Mouse (Mus musculus) megakaryocyte-erythroid progenitor cell, adult 5-6 weeks (primary cell): ENCODE results near the gene Cdkn2a. TPM values are rescaled to one million over a fixed set of nuclear protein-coding genes. Genes with fewer than 3 reads are reported as not detected.

Experiments used
- ATAC-seq: replicated peaks from 2 replicates; pipeline ENCODE4 v1.8.0; 2016; ENCODE audit warnings: mild to moderate bottlenecking, inconsistent platforms; ENCODE audit not compliant: severe bottlenecking, poor library complexity, low FRiP score, low TSS enrichment
- total RNA-seq, 2 experiments: library from RNA; stranded (forward) in 1 of 2; stranded (reverse) in 1 of 2; fragments of 200-1000, 215-1000 nt in 1 of 2; fragments of >200 nt in 1 of 2; fragmentation: Nextera tagmentation in 1 of 2; gene quantifications; 2 replicates each; pipeline ENCODE4 v1.2.3; 2014 to 2017

Cdkn2a gene
- total RNA-seq, 2 experiments from 2014 or later: not detected

GRCm38 (mm10) chr4:89281236-89281635 is 13.2 kb downstream of the Cdkn2a start:
- no peak for ATAC-seq

- no peak for ATAC-seq
Measured at GRCm38 (mm10) chr4:89279641-89280040, 14.8 kb downstream of the Cdkn2a start.

GRCm38 (mm10) chr4:89277381-89277940 is 17.0 kb downstream of the Cdkn2a start:
- ATAC-seq: no peak

DNA sequence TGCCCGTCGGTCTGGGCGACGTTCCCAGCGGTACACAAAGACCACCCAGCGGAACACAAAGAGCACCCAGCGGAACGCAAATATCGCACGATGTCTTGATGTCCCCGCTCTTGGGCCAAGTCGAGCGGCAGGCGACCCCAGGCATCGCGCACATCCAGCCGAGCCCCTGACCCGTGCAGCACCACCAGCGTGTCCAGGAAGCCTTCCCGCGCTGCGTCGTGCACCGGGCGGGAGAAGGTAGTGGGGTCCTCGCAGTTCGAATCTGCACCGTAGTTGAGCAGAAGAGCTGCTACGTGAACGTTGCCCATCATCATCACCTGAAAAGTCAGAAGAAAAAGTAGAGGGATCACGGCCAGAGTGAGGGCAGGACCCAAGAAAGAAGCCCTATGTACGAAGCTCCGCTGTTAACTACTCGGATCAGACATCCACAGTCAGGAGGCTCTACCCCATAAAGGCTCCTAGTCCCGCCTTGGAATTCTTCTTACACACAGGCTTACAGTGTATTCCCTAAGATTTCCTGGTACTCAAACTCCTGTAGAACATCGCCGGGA is 17.7 kb downstream of the Cdkn2a start:
- no peak for ATAC-seq

- ATAC-seq: no peak
Measured at GRCm38 (mm10) chr4:89275811-89276584, 18.5 kb downstream of the Cdkn2a start.

GRCm38 (mm10) chr4:89274829-89275548 is 19.5 kb downstream of the Cdkn2a start:
- 0 out of 2 replicates have a peak, but pooled peaks have one; percentile 19 for ATAC-seq

DNA sequence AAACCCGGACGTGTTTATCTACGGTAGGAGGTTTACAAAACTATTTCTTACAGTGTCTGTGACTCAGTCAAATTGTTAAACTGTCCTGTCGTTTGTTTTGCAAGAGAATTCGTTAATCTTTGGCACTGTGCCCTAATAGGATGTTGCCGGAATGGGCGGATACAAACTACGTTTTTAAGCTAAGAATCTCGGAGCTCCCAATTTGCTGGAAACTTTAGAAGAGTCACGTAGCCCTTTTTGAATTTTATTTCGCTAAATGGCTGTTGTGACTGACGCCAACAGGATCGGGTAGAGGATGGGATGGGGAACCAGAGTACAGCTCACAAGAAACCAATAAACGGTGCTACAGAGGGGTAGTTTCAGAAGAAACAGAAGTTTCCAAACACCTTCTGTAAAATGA is 20.4 kb downstream of the Cdkn2a start:
- ATAC-seq: no peak

GRCm38 (mm10) chr4:89273585-89273984 is 20.9 kb downstream of the Cdkn2a start:
- 0 out of 2 replicates have a peak, but pooled peaks have one; percentile 6 for ATAC-seq

GRCm38 (mm10) chr4:89272961-89273540 is 21.4 kb downstream of the Cdkn2a start:
- ATAC-seq: 0 out of 2 replicates have a peak, but pooled peaks have one; percentile 14

GRCm38 (mm10) chr4:89272101-89272718 is 22.2 kb downstream of the Cdkn2a start:
- ATAC-seq: no peak

- ATAC-seq: no peak
Measured at GRCm38 (mm10) chr4:89257768-89258167, 36.7 kb downstream of the Cdkn2a start.

- no peak for ATAC-seq
Measured at GRCm38 (mm10) chr4:89234446-89234845, 60.0 kb downstream of the Cdkn2a start.

Other genes starting within 250 kb of the Cdkn2a start
- 30.9 and 31.5 TPM in 2 replicates for gene Mtap, start 157.5 kb downstream of the Cdkn2a start, total RNA-seq (2014; fragmentation: Nextera tagmentation)
- gene Mtap, start 157.5 kb downstream of the Cdkn2a start, total RNA-seq (2017): 50.6 and 58.4 TPM in 2 replicates
- not detected in 2 replicates for gene Cdkn2b, start 16.4 kb upstream of the Cdkn2a start, total RNA-seq (2014; fragmentation: Nextera tagmentation)
- not detected in 2 replicates for gene Cdkn2b, start 16.4 kb upstream of the Cdkn2a start, total RNA-seq (2017)